Mouse (Mus musculus): ENCODE data around the gene Rnf25. TPM values are rescaled to one million over a fixed set of nuclear protein-coding genes. Genes with fewer than 3 reads are reported as not detected.

The Rnf25 gene
- polyA plus RNA-seq (2016; fragmentation: Nextera tagmentation; extraction: Ambion mirVana) = 25.4 and 32.8 TPM in 2 replicates

GRCm38 (mm10) chr1:74601267-74601962 lies at the start of gene Rnf25, which contains the start of gene Stk36:
Rnf25 (minus strand) TSS chr1:74601397.
Stk36 (plus strand) TSS chr1:74601445.
- peak within 1 kb of the TSS; percentile 84 for H3K4me3 ChIP-seq
- H3K27me3 ChIP-seq (ENCODE audit: insufficient read depth, poor library complexity, severe bottlenecking) = no peaks in the 10 kb centered on the region
- H3K4me1 ChIP-seq = peaks cover 15% of the 10 kb centered on the region
- peaks cover 25% of the 10 kb centered on the region for H3K36me3 ChIP-seq
- no peaks in the 10 kb centered on the region for H3K9me3 ChIP-seq
- peak within 1 kb of the TSS; percentile 85 for H3K27ac ChIP-seq
- 11% methylated on average over 25 of the region's 25 CpGs for WGBS
- peak; percentile 95 for DNase-seq (ENCODE audit: low spot score)

- no peaks in the 10 kb centered on the region for H3K9me3 ChIP-seq
- no peak for DNase-seq (ENCODE audit: low spot score)
- H3K27me3 ChIP-seq (ENCODE audit: insufficient read depth, poor library complexity, severe bottlenecking) = no peaks in the 10 kb centered on the region
- H3K36me3 ChIP-seq = no peaks in the 10 kb centered on the region
- no peak overlapping the region for H3K27ac ChIP-seq
- no peak overlapping the region for H3K4me3 ChIP-seq
- H3K4me1 ChIP-seq = peaks cover 25% of the 10 kb centered on the region
These were observed 42.7 kb upstream of the Rnf25 start for GRCm38 (mm10) chr1:74643926-74644325.

- WGBS = 44% methylated on average over 2 of the region's 2 CpGs
- Histone ChIP-seq H3K36me3 (no peaks in the 10 kb centered on the region), H3K9me3 (no peaks in the 10 kb centered on the region), H3K27ac (no peak overlapping the region), H3K4me1 (peaks cover 24% of the 10 kb centered on the region), H3K4me3 (no peak overlapping the region), H3K27me3 (ENCODE audit: insufficient read depth, poor library complexity, severe bottlenecking) (no peaks in the 10 kb centered on the region)
- DNase-seq (ENCODE audit: low spot score) = no peak
These were observed 42.3 kb upstream of the Rnf25 start for GRCm38 (mm10) chr1:74643524-74643923.

GRCm38 (mm10) chr1:74632734-74633133 lies 31.5 kb upstream of the Rnf25 start:
- Histone ChIP-seq H3K36me3 (no peaks in the 10 kb centered on the region), H3K27me3 (ENCODE audit: insufficient read depth, poor library complexity, severe bottlenecking) (no peaks in the 10 kb centered on the region), H3K9me3 (no peaks in the 10 kb centered on the region), H3K4me1 (0 out of 2 replicates have a peak, but pooled peaks cover 5% of the 10 kb centered on the region), H3K27ac (no peak overlapping the region), H3K4me3 (no peak overlapping the region)
- no peak for DNase-seq (ENCODE audit: low spot score)
- 82% methylated on average over 4 of the region's 4 CpGs for WGBS

GRCm38 (mm10) chr1:74628001-74628400 lies 26.8 kb upstream of the Rnf25 start:
- H3K4me3 ChIP-seq = no peak overlapping the region
- no peaks in the 10 kb centered on the region for H3K9me3 ChIP-seq
- no peak for DNase-seq (ENCODE audit: low spot score)
- H3K27ac ChIP-seq = no peak overlapping the region
- peaks cover 14% of the 10 kb centered on the region; the same call in 1 of the 2 replicates for H3K4me1 ChIP-seq
- 47% methylated on average over 7 of the region's 7 CpGs for WGBS
- H3K36me3 ChIP-seq = no peaks in the 10 kb centered on the region
- no peaks in the 10 kb centered on the region for H3K27me3 ChIP-seq (ENCODE audit: insufficient read depth, poor library complexity, severe bottlenecking)

GRCm38 (mm10) chr1:74626076-74626475 lies 24.9 kb upstream of the Rnf25 start:
- WGBS = 79% methylated on average over 4 of the region's 4 CpGs
- H3K9me3 ChIP-seq = no peaks in the 10 kb centered on the region
- H3K36me3 ChIP-seq = no peaks in the 10 kb centered on the region
- H3K4me1 ChIP-seq = peaks cover 14% of the 10 kb centered on the region; the same call in 1 of the 2 replicates
- no peak overlapping the region for H3K27ac ChIP-seq
- no peaks in the 10 kb centered on the region for H3K27me3 ChIP-seq (ENCODE audit: insufficient read depth, poor library complexity, severe bottlenecking)
- H3K4me3 ChIP-seq = no peak overlapping the region
- no peak for DNase-seq (ENCODE audit: low spot score)

GRCm38 (mm10) chr1:74624183-74624582 lies 23.0 kb upstream of the Rnf25 start:
- Histone ChIP-seq H3K4me3 (no peak overlapping the region), H3K4me1 (peaks cover 14% of the 10 kb centered on the region; the same call in 1 of the 2 replicates), H3K27me3 (ENCODE audit: insufficient read depth, poor library complexity, severe bottlenecking) (no peaks in the 10 kb centered on the region), H3K36me3 (no peaks in the 10 kb centered on the region), H3K27ac (no peak overlapping the region), H3K9me3 (no peaks in the 10 kb centered on the region)
- no peak for DNase-seq (ENCODE audit: low spot score)
- 83% methylated on average over 1 of the region's 1 CpGs for WGBS

- WGBS = 8% methylated on average over 26 of the region's 26 CpGs
These were observed 513 bp downstream of the Rnf25 start for GRCm38 (mm10) chr1:74600501-74601266.

GRCm38 (mm10) chr1:74594434-74594833 lies 6.8 kb downstream of the Rnf25 start:
- Histone ChIP-seq H3K9me3 (no peaks in the 10 kb centered on the region), H3K27ac (no peak overlapping the region), H3K36me3 (peaks cover 85% of the 10 kb centered on the region), H3K4me3 (no peak overlapping the region), H3K27me3 (ENCODE audit: insufficient read depth, poor library complexity, severe bottlenecking) (no peaks in the 10 kb centered on the region), H3K4me1 (no peaks in the 10 kb centered on the region; the same call in 1 of the 2 replicates)
- WGBS = 83% methylated on average over 8 of the region's 8 CpGs
- no peak for DNase-seq (ENCODE audit: low spot score)

More at GRCm38 (mm10) chr1:74600501-74601266, 513 bp downstream of the Rnf25 start:
- H3K27me3 ChIP-seq (ENCODE audit: insufficient read depth, poor library complexity, severe bottlenecking) = no peaks in the 10 kb centered on the region
- peak overlapping the region; percentile 84 for H3K4me3 ChIP-seq
- peaks cover 15% of the 10 kb centered on the region for H3K4me1 ChIP-seq
- H3K27ac ChIP-seq = peak overlapping the region; percentile 85
- no peaks in the 10 kb centered on the region for H3K9me3 ChIP-seq
- peaks cover 30% of the 10 kb centered on the region for H3K36me3 ChIP-seq
- no peak for DNase-seq (ENCODE audit: low spot score)

GRCm38 (mm10) chr1:74587773-74588445 lies 13.3 kb downstream of the Rnf25 start, which contains the start of the genes Zfp142 and Bcs1l:
Zfp142 (minus strand) TSS chr1:74588246.
Bcs1l (plus strand) TSS chr1:74588289.
- Histone ChIP-seq H3K9me3 (no peaks in the 10 kb centered on the region), H3K4me3 (peak within 1 kb of the TSS; percentile 95), H3K27me3 (ENCODE audit: insufficient read depth, poor library complexity, severe bottlenecking) (no peaks in the 10 kb centered on the region), H3K36me3 (peaks cover 42% of the 10 kb centered on the region), H3K27ac (peak within 1 kb of the TSS; percentile 86), H3K4me1 (peaks cover 32% of the 10 kb centered on the region)
- WGBS = under 1% methylated on average over 48 of the region's 48 CpGs
- peak; percentile 99 for DNase-seq (ENCODE audit: low spot score)

GRCm38 (mm10) chr1:74587233-74587772 lies 13.9 kb downstream of the Rnf25 start:
- peak overlapping the region; percentile 95 for H3K4me3 ChIP-seq
- no peaks in the 10 kb centered on the region for H3K9me3 ChIP-seq
- H3K27ac ChIP-seq = peak overlapping the region; percentile 86
- H3K27me3 ChIP-seq (ENCODE audit: insufficient read depth, poor library complexity, severe bottlenecking) = no peaks in the 10 kb centered on the region
- no peak for DNase-seq (ENCODE audit: low spot score)
- H3K36me3 ChIP-seq = peaks cover 44% of the 10 kb centered on the region
- peaks cover 32% of the 10 kb centered on the region for H3K4me1 ChIP-seq
- WGBS = under 1% methylated on average over 24 of the region's 24 CpGs

GRCm38 (mm10) chr1:74584616-74585398 lies 16.4 kb downstream of the Rnf25 start:
- DNase-seq (ENCODE audit: low spot score) = no peak
- H3K4me1 ChIP-seq = peaks cover 32% of the 10 kb centered on the region
- H3K27me3 ChIP-seq (ENCODE audit: insufficient read depth, poor library complexity, severe bottlenecking) = no peaks in the 10 kb centered on the region
- H3K27ac ChIP-seq = no peak overlapping the region
- H3K36me3 ChIP-seq = peaks cover 37% of the 10 kb centered on the region
- no peaks in the 10 kb centered on the region for H3K9me3 ChIP-seq
- 80% methylated on average over 3 of the region's 3 CpGs for WGBS
- H3K4me3 ChIP-seq = peak overlapping the region; percentile 0; the same call in 1 of the 2 replicates

Measured in heart, embryonic 10.5 days (tissue).